Mouse (Mus musculus) 3T3-L1 (cell line): ENCODE data around the gene Ttc30b.
A peak's percentile ranks its signal among the peaks of the same experiment; 100 is the strongest.
"Not testable (repeated sequence)": the region's sequence is repeated elsewhere in the genome, so short reads cannot be mapped to it uniquely, and the experiment has no call there.

ENCODE experiments used
- DNase-seq: peaks from one replicate; pipeline ENCODE4 v3.0.0-alpha.2; 2015; ENCODE audit warnings: low read depth, low spot score

The Ttc30b gene

DNA sequence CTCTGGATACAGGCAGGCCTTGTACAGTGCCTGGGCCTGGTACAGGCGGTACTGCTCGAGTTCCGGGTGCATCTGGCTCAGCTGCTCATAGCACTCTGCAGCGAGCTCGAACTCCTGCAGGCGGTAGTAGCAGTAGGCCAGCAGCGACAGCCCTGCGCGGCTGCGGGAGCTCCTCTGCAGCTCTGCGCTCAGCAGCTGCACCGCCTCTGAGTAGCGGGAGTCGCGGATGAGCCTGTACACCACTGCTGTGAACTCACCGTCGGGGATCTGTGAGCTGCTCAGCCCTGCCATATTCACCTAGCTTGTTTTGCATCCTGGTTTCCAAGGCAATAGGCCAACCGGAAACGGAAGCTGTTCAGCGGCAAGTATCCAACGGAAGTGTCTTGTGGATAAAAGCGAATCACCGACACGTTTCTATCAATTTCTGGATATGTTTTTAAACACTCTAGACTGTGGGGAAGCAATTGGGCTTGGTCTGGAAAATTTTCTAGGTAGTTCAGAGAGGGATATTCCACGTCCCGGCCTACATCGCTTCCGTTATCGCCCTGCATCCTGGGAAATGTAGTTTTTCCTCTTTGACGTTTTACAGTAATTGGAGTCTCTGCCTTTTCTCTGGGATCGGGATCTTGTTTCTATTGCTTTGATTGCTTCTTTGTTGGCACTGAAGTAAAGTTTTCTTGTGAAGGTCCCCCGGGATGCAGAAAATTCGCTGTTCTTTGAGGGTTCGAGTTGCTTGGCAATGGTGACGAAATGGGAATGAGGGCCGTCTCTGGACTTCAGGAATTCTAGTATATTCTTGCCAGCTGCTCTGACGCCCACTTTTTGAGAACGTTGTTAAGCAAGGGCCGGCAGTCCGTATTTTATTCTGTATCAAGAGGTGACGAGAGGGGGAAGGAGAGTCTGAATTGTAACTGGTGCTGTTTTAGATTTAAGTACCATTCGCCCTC is at the start of gene Ttc30b:
Gene Ttc30b (minus strand): TSS at position 469 of the 947 bp plus-strand sequence.
- peak; percentile 90 for DNase-seq

DNA sequence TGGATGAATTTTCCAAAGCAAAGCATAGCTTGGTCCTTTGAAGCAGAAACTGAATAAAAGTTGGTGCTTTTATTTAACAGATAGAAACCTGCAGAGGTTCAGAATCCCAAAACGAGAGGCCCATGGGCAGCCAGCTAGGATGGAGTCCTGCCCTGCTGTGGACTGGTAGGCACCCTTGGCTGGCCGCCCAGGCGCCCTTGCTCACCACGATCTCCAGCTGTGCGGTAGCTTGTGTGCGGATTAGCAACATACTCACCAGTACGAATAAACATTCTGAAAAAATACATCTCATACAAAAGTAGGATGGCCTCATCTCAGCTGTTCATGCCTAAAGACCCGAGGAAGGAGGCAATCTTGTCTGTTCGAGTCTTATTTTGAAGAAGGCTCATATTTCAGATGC is 49.4 kb upstream of the Ttc30b start:
- DNase-seq = no peak

DNA sequence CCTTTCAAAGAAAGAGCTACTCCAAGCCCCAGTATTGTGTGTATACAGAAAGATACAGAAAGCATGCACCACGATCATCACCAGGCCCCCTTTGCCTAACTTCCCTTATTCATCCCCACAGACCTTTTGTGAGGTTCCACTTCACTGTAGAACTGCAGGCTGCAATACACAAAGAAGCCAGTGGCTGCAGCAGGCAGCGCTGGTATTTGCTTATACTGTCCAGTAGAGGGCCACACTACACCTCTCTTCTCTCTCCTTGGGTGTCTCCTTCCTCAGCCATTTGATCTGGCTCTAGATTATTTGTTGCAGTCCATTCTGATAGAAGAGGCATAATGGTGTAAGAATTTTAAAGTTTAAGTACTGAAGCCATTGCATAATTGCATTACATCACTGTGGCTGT is 46.7 kb upstream of the Ttc30b start:
- DNase-seq = peak; percentile 88

DNA sequence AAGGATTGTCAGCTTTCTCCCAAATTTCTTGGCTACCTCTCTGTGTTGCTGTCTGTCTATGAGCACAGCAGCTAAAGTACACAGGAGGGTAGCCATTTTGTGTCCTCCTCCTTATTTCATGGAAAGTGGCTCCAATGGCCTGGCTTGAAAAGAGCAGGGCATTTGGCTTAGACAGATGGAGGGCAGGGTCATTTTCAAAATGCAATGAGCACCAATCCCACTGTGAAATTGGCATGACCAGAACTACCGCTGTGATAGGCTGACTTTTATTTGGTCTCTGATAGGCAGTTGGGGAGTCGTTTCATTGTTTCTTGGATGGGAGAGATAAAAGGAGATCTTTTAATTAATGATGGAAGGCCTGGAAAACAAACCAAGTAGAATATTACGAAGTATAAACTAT is 45.5 kb upstream of the Ttc30b start:
- DNase-seq = no peak

DNA sequence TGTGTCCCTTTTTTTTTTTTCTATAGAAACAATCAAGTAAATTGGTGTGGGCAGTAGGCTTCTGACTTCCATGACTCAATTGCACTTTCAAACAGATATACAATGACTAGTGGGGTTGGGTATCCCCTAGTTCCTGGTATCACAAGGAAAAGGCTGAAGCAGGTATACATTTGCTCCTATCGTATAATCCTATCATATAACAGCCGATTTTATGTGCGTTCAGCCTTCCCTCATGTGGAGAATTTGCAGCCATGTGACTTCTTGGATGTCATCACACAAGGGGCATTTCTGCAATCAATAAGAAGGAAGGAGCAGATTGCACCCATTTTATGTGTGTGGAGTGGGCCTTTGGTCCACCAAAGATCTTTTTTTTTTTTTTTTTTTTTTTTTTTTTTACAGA is 44.7 kb upstream of the Ttc30b start:
- DNase-seq = no peak

DNA sequence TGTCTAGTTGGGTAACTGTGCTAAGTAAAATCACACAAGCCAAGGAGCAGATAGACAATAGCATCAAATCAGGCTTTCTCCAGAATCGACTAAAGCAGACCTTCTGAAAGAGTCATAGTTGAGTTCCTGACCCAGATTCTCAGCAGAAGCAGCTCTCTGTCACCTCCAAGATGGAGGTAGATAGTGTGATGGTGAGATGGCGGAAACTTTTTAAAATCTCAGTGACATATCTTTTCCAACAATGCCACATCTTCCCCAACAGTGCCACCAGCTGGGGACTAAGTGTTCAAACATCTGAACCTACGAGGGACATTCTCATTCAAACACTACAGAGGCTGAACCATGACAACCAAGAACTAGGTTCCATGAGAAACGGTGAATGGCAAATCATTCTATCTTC is 44.2 kb upstream of the Ttc30b start:
- peak; percentile 20 for DNase-seq

DNA sequence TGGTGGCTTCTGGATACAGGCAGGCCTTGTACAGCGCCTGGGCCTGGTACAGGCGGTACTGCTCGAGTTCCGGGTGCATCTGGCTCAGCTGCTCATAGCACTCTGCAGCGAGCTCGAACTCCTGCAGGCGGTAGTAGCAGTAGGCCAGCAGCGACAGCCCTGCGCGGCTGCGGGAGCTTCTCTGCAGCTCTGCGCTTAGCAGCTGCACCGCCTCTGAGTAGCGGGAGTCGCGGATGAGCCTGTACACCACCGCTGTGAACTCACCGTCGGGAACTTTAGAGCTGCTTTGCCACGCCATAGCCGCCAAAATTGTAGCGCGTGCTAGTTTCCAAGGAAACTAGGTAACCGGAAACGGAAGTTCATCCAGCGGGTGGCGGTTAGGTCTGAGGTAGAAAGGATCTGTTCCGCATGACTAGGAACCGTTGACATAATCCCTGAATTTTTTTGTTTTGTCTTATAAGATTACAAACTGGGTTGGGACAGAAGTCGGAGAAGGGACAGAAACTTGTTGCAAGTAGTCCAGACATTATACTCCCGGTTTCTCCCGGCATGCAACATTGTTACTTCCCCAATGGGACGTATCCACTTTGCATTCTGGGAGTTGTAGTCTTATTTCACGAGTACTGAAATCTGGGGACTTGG is 43.2 kb upstream of the Ttc30b start, which contains the start of gene Ttc30a1:
Gene Ttc30a1 (minus strand): TSS at position 528 of the 642 bp plus-strand sequence.
- DNase-seq = peak; percentile 84

DNA sequence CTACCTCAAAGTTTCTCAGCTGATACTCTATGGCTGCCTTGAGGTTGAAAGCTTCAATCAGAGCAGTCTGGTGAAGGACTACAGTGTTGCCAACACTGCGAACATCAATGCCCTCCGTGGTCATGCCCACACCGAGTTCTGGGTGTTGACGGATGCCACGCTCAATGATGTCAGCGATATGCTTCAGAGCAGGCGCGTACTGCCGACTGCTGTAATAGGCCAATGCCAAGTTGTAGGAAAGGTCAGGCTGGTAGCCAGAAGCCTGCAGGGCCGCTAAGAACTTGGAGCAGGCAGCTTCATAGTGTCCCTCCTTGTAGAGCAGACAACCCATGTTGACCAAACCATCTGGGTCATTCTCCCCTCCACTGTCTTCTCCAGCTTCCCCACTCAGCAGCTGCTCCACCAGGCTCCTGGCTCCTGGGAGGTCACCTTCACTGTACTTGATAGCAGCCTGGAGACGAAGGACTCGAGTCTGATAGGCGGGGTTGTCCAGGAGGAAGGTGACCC is 42.6 kb upstream of the Ttc30b start:
- not testable (repeated sequence) for DNase-seq

DNA sequence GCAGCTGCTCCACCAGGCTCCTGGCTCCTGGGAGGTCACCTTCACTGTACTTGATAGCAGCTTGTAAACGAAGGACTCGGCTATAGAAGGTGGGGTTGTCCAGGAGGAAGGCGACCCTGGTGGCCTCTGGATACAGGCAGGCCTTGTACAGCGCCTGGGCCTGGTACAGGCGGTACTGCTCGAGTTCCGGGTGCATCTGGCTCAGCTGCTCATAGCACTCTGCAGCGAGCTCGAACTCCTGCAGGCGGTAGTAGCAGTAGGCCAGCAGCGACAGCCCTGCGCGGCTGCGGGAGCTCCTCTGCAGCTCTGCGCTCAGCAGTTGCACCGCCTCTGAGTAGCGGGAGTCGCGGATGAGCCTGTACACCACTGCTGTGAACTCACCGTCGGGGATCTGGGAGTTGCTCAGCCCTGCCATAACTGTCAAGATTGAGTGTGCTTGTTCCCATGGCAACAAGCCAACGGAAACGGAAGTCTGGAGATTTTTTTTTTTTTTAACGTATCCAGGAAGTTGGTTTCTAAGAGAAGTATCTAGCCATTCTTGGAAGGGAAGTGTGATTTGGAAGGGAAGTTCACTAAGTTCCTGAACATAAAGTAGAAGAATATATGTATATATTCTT is 39.5 kb upstream of the Ttc30b start, which contains the start of gene Ttc30a2:
Gene Ttc30a2 (minus strand): TSS at position 419 of the 617 bp plus-strand sequence.
- DNase-seq = not testable (repeated sequence)

DNA sequence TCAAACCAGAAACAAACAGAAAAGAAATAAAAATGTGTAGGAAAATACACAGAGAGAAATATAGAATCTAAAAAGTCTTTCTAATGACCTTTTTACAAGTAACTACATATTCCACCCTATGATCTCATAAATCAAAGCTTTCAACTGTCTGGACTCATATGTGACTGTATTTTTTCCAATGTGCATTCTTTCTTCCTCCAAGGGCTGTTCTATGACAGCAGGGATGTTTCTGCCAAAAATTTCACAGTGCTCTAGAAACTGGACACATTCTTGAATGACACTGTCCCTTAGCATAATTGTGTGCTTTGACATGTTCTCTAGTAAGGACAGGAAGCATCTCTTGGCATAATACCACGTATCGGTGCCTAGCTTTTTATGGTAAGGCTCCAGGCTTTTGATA is 37.7 kb upstream of the Ttc30b start:
- not testable (repeated sequence) for DNase-seq

DNA sequence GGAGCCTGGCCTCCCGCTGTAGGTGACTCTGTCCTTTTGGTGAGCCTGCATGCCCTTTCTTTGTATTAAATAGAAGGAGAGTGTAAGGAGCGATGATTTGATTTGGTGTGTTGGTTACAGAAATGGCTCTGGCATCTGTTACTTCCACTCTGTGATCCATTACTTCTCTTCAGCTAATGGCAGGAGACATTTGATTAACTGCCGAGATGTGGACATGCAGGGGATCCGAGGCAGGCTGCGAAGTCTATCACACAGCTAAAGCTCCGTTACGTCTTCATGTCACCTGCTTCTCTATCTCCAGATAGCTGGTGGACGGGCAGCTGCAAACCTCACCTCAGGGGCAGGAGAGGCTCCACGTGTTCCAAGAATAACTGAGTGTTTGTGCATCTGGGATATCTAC is 35.7 kb upstream of the Ttc30b start:
- DNase-seq = no peak

DNA sequence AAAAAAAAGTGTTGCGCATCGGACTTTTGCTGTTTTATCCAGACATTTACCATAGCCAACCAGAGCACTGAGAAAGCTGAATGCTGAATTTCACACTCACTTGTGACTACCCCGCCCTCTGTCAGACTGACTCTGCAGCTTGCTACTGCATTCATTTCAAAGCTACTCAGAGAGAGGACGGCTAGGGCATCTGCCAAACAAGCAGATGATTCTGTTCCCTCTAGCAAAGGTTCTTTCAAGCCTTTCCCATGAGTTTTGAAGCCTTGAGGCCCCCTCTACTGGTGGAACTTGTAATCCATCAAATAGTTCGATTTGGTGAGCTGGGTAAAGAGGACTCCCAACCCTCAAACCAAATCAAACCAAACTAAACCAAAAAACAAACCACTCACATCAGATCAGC is 26.6 kb upstream of the Ttc30b start:
- peak; percentile 90 for DNase-seq

DNA sequence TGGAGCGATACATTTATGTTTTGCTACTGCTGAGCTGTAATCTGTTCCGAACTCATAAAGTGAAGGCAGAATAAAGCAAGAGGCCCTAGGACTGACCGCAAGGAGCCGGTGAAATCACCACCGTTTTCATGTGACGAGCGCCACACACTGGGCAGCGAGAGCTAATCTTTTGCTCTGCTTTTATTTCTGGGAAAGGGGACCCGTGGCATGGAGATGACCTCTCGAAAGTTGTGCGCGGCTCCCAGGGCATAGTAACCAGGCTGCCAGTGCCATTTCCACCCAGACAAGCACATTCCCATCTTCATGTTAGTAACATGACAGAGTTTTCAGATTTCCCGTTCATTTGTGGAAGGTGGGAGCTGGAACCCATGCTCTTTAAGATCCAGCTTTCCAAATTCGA is 26.1 kb upstream of the Ttc30b start:
- peak; percentile 72 for DNase-seq

DNA sequence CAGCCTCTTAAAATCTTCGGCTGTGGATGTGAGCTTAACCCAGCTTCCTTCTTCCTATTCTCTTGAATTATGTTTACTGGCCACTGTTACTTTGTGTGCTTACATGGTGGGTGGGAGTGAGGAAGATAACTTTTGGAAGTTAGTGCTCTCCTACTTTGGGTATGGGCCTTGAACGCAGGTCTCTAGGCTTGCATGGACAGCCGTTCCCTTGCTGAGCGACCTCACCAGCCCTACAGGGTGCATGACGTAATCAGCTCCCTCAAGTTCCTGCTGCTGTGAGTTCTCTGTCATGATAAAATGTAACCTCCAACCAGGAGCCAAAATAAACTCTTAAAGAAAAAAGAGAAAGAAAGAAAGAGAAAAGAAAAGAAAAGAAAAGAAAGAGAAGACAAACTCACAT is 25.7 kb upstream of the Ttc30b start:
- DNase-seq = peak; percentile 29

DNA sequence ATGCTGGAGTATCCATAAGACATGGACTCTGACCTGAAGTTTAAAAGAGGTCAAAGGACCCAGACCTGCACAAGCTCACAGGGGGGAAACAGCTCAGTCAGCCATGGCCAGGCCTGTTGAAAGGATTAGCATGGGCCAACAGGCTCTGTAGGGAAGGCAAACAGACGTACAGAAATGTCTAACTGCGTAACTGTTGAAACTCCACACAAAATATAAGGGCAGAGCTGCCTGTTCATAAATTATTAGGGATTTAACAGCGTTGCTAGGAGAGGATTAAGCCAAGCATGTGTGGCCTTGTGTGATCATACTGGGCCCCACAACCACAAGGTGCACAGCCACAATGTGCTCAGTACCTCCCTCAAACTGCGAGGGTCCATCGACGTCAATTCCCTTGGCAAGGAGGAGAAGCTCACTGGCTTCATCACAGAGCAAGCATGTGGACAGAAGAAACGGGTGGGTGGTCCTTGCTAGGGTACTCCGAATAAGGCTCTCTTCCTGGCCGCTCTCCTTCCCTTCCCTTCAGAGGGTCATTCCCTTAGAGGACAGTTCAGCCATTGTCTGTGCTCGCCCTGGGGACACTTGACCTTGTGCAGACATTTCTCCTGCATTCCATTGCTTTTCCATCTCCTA is 24.9 kb upstream of the Ttc30b start:
- DNase-seq = no peak

DNA sequence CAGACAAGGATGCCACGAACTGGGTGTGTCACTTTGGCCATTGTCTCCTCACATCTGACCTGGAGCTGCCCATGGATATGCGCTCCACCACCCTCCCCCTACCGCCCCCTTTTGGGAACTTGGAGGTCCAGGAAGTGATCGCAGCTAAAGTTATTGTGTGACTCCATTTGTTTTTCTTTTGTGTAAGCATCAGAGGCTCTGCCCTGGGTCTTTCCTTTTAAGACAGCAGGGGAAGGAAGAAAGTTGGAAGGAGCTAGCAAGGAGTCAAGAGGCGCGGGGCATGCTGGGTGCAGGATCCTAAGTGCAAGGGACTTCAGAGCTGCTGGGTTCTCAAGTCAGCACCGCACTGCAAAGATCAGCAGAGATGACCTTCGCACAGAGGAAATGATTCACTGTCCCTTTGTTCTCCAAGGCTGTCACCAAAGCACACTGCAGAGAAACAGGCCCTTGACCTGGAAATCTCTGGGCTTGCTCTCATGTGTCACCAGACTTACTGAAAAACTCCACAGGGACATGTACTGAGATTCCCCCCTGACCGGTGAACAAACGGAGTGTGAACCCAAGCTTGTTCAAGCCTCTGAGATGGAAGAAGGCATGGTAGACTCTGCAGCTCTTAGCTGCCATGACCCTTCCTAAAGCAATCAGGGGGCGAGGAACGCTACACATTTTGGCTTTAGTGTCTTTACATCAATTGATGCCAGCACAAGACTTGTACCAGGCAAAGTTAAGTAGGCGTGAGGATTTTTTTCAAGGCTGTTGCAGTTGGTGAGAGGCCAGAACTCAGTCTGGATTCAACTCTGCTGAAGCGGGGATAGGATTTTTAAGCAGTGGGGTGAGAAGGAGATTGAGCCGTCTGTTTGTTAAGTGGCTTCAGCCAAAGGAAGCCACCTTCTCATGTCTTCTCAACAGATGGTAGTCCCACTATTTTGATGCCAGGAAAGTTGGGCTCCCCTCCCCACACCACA is 22.3 kb upstream of the Ttc30b start:
- DNase-seq = no peak

DNA sequence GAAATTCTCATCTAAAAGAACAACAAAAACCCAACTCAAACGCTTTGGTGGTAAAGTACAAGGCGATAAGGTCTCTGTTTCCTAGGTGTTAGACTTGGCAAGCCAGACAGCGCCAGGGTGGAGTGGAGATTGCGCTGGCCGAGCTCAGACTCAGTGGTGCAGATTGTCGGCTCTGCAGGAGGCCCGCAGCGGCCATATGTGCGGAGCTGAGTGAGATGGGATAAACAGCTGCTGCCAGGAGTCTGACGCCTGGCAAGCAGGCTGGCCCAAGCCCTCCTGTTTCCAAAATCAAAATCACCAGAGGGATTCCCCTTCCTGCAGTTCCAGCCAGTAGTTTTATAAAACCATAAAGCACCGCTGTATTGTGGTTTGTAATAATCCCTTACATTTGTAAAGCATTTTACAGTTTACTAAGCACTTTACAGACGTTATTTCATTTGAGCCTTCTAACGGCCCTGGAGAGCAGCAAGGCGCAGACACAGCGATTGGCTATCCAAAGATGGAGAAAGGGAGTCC is 21.5 kb upstream of the Ttc30b start:
- no peak for DNase-seq

DNA sequence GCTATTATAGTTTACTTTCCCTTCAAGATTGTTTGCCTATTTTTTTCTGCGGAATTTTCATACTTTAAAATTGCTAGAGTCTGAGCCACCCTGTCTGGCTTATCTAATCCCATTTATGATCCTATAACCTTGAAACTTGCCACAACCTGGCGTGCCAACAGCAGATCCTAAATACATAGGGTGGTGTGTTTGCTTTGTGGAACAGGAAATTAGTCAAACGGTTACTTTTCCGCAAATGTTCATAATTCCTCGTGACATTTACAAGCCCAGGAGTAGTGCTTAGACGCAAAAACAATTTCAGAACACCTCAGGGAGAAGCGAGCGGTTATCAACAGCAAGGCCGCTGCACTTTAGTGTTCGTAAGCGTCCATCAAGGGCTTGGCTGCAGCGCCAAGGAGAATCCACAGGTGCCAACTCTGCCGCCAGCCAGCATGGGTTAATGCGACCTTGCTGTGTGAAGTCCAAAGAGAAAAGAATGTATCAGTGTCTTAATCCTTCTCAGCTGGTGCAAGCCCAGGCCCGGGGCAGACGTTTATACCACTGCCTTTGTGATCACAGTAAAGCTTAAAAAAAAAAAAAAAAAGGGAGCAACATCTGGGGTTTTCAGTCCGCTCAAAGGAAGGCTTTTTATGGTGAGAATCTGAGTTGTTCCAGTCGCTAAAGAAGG is 20.9 kb upstream of the Ttc30b start:
- DNase-seq = no peak

DNA sequence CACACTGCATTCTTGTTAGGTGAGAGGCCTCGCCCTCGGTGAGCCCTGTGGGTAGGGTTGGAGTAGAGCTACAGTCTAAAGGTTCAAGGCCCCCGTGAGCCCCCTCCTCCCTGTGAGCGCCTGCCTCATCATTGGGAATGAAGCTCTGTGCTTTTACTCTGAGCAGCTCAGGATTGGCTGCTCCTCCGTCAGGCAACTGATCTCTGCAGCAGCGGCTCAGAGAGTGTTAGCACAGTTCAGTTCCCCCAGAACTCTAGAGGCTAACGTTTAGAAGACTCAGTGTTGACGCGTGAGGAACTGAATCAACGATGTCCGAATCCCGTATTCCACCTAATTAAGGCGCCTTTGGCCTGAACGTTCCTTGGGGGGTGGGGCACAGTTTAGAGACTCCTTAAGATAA is 17.3 kb upstream of the Ttc30b start:
- no peak for DNase-seq

DNA sequence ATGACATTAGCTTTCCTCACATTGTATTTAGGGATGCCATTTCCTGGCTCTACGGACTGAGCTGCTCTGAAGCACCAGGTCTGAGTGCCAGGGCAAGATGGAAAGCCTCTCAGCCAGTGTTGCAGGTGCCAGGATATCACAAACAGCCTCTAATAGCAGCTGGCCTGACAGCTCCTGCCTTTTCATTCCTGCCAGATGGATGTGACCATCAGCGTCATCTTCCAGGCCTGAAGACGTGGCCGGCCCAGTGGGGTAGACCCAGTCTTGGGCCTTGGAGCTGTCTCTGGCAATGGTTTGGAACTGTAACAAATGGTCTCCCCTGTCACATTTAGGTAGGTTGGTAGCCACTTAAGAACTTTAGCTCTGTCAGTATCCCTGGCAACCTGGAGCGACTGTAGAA is 14.9 kb upstream of the Ttc30b start:
- no peak for DNase-seq
